Mouse (Mus musculus) macrophage (primary cell): ENCODE data around the gene Smad3. TPM values are rescaled to one million over a fixed set of nuclear protein-coding genes. Genes with fewer than 3 reads are reported as not detected.

Source experiments
- H3K27ac ChIP-seq: fragments of 350-480 bp; formaldehyde crosslinking; 2 replicates; pipeline ENCODE4 v1.9.0; 2021
- H3K36me3 ChIP-seq: fragments of 350-480 bp; formaldehyde crosslinking; 2 replicates; pipeline ENCODE4 v1.9.0; 2021; ENCODE audit errors: inconsistent target
- H3K4me3 ChIP-seq: fragments of 350-480 bp; formaldehyde crosslinking; 2 replicates; pipeline ENCODE4 v1.9.0; 2021; ENCODE audit errors: inconsistent target
- H3K79me2 ChIP-seq: fragments of 350-480 bp; formaldehyde crosslinking; 2 replicates; pipeline ENCODE4 v1.9.0; 2021; ENCODE audit errors: inconsistent target
- WGBS: methylation state at CpG from one replicate; pipeline ENCODE4 v1.1.7; 2026; ENCODE audit warnings: inconsistent platforms; ENCODE audit not compliant: missing documents; 5-methylcytosine and 5-hydroxymethylcytosine counted together
- polyA plus RNA-seq: library from polyadenylated mRNA; stranded (reverse); fragments of 250-400 nt; gene quantifications from 3 replicates; pipeline ENCODE4 v1.2.4, GENCODE M21; 2018; ENCODE audit warnings: inconsistent platforms

Gene Smad3
- polyA plus RNA-seq, 1 experiment from 2014 or later = 14.5 TPM

GRCm38 (mm10) chr9:63784597-63784996, 26.8 kb upstream of the Smad3 start:
- Histone ChIP-seq H3K4me3 (no peak overlapping the region), H3K79me2 (no peaks in the 10 kb centered on the region), H3K36me3 (no peaks in the 10 kb centered on the region), H3K27ac (no peak overlapping the region)
- 84% methylated on average over 3 of the region's 3 CpGs for WGBS

DNA sequence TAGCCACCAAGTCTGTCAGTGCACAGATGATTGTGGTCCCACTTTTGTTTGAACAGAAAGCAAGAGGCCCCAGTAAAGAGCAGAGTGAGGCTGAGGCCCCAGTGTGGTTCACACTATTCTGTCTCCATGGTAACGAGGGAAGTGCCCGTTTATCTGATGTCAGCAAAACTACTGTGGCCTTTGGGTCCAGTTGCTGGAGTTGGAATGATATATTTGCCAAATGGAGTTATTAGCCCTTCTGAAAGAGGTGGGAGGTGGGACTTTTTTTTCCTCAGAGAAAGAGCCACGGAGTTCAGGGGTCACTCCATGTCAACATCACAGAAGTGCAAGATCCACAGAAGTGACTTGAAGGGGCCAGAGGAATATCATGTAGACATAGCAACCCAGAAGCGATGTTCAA, 24.9 kb upstream of the Smad3 start:
- 57% methylated on average over 4 of the region's 4 CpGs for WGBS
- Histone ChIP-seq H3K27ac (no peak overlapping the region), H3K4me3 (no peak overlapping the region)

GRCm38 (mm10) chr9:63781714-63782464, 24.1 kb upstream of the Smad3 start:
- Histone ChIP-seq H3K79me2 (no peaks in the 10 kb centered on the region), H3K27ac (no peak overlapping the region), H3K36me3 (no peaks in the 10 kb centered on the region), H3K4me3 (no peak overlapping the region)
- 73% methylated on average over 7 of the region's 7 CpGs for WGBS

More for the DNA sequence above, 24.9 kb upstream of the Smad3 start:
- H3K36me3 ChIP-seq = no peaks in the 10 kb centered on the region
- no peaks in the 10 kb centered on the region for H3K79me2 ChIP-seq

- H3K27ac ChIP-seq = peak overlapping the region; percentile 82
- no peaks in the 10 kb centered on the region for H3K36me3 ChIP-seq
- WGBS = 36% methylated on average over 14 of the region's 17 CpGs
- H3K4me3 ChIP-seq = no peak overlapping the region
- H3K79me2 ChIP-seq = no peaks in the 10 kb centered on the region
Observed at GRCm38 (mm10) chr9:63779950-63780887, 22.4 kb upstream of the Smad3 start.

DNA sequence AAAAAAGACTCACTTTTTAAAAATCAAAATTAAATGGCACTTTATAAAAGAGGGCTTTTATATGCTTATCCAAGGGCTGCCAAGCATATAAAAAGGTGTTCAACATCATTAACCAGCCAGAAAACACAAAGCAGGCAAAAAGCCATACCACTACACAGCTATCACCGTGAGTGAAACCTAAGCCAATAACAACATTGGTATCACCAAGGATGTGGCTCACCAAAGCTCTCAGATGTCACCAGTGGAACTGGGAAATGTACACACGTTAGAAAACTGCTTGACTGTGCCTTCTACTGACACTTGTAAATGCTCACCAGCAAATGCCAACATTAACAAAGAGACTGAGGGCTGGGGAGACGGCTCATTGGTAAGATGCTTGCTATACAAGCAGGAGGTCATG, 18.9 kb upstream of the Smad3 start:
- Histone ChIP-seq H3K4me3 (no peak overlapping the region), H3K79me2 (no peaks in the 10 kb centered on the region), H3K36me3 (no peaks in the 10 kb centered on the region), H3K27ac (no peak overlapping the region)
- 84% methylated on average over 3 of the region's 3 CpGs for WGBS

- no peaks in the 10 kb centered on the region for H3K79me2 ChIP-seq
- no peaks in the 10 kb centered on the region for H3K36me3 ChIP-seq
- no peak overlapping the region for H3K4me3 ChIP-seq
- WGBS = 88% methylated on average over 6 of the region's 6 CpGs
- H3K27ac ChIP-seq = no peak overlapping the region
Observed at GRCm38 (mm10) chr9:63774854-63775483, 17.2 kb upstream of the Smad3 start.

DNA sequence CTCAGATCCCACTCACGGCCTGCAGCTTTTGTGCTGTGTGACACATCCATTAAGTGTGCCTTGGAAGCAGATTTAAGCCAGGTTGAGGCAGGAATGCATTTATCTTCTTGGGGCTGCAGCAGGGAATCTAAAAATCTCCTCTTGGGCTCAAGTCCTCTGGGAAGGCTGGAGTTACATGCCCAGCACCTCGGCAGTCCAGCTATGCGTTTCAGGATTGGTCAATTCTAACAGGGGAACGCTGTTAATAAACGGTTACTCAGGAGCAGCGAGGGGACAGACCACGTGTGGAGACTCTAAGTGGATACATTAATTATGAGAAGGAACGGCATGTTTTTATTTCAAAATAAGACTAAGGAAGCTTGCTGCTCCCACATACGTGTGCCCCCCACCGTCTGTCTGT, 14.7 kb upstream of the Smad3 start:
- no peak overlapping the region for H3K27ac ChIP-seq
- H3K79me2 ChIP-seq = no peaks in the 10 kb centered on the region
- no peak overlapping the region for H3K4me3 ChIP-seq
- H3K36me3 ChIP-seq = no peaks in the 10 kb centered on the region
- WGBS = 93% methylated on average over 10 of the region's 10 CpGs

GRCm38 (mm10) chr9:63771676-63772075, 13.9 kb upstream of the Smad3 start:
- Histone ChIP-seq H3K79me2 (no peaks in the 10 kb centered on the region), H3K4me3 (no peak overlapping the region), H3K27ac (no peak overlapping the region), H3K36me3 (no peaks in the 10 kb centered on the region)
- 83% methylated on average over 5 of the region's 5 CpGs for WGBS

DNA sequence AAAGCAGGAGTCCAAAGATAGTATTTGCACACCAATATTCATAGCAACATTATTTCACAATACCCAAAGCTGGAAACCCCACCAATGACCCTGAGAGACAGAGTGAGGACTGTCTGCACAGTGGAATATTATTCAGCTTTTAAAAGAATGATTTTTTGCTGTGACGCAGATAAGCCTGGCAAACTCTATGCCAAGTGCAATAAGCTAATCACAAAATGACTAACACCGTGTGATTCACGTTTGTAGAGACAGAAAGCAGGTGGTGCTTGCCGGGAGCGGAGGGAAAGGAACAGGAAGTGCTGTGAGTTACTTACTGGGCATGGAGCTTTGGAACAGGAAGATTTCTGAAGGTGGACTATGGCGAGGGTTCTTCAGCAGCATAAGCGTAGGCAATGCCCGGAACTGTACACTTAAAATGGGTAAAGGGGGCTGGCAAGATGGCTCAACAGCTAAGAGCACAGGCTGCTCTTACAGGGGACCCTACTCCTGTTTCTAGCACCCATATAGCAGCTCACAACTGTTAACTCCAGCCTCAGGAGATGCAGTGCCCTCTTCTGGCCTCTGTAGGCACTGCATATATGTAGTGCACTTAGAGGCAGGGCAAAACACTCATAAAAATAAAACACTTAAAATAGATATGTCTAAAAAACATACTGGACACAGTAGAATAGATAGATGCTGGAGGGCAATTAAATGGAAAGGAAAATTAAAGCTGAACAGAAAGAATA, 3.7 kb upstream of the Smad3 start:
- whole genome bisulfite sequencing = 94% methylated on average over 8 of the region's 8 CpGs
- Histone ChIP-seq H3K36me3 (no peaks in the 10 kb centered on the region), H3K79me2 (no peaks in the 10 kb centered on the region; the same call in 1 of the 2 replicates), H3K4me3 (no peak overlapping the region), H3K27ac (no peak overlapping the region)

GRCm38 (mm10) chr9:63760783-63761182, 3.0 kb upstream of the Smad3 start:
- H3K79me2 ChIP-seq = no peaks in the 10 kb centered on the region; the same call in 1 of the 2 replicates
- no peaks in the 10 kb centered on the region for H3K36me3 ChIP-seq
- 96% methylated on average over 7 of the region's 7 CpGs for WGBS
- H3K4me3 ChIP-seq = no peak overlapping the region
- H3K27ac ChIP-seq = no peak overlapping the region

DNA sequence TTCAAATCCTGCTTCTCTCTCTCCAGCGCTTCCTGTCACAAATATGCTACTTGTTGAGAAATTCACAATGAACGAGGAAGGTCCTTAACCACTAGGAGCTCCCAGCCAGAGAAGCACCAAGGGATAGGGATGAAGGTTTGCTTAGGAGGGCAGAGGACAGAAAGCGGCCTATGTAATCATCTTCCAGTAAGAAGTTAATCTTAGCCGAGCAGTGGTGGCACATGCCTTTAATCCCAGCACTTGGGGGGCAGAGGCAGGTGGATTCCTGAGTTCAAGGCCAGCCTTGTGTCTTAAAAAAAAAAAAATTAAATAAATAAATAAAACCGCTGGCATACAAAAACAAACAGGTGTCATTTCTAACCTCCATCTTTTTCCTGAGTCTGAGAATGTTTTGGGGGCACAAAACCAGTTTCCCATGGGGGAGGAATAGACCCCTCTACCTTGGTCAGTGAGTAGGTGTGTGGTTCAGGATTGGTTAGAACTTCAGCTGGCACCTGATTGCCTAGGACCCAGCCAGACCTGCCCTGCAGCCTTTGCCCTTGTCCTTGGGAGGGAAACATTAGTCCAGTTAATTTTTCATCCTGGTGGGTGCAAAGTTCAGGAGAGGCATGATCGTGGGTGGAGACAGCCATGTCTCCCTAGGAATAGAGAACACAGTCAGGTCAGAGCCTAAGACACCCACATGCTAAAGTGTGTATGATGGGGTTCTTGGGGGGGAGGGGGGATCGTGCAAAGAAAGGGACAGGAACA, 2.4 kb upstream of the Smad3 start:
- H3K36me3 ChIP-seq = no peaks in the 10 kb centered on the region
- H3K27ac ChIP-seq = no peak overlapping the region
- no peaks in the 10 kb centered on the region; the same call in 1 of the 2 replicates for H3K79me2 ChIP-seq
- WGBS = 87% methylated on average over 7 of the region's 7 CpGs
- no peak overlapping the region for H3K4me3 ChIP-seq

DNA sequence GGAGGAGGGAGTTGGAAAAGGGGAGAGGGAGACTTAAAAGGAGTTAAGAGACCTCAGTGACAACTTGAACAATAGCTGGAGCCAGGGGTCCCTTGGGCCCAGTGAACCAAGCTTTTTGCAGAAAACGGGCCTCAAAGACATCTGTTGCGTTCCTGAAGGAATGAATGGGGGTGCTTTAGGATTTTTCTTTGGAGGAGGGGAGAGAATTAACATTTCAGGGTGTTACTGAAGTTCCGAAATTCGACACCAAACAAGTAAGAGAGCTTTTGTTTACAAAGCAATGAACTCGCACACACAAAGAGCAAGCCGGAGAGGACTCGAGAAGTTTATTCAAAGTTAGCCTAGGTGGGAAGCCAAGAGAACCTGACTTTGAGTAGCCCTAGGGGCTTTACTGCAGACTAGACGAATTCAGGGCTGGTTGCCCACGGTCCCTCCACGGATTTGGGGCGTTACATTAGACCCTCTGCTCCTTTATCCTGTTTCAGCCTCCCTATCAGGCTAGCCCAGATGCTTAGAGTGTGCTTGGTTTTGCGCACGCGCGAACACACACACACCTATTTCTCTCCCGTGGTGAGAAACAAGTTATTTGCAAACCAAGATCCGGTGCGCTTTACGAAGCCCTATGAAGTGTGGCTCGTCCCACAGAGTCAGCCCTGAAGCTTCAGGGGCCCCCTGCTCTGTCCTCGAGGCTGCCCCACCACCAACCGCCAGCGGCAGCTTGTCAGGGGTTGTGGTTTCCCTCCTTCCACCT, 1.0 kb upstream of the Smad3 start:
- H3K4me3 ChIP-seq = peak overlapping the region; percentile 47
- WGBS = 23% methylated on average over 23 of the region's 23 CpGs
- no peaks in the 10 kb centered on the region for H3K36me3 ChIP-seq
- H3K79me2 ChIP-seq = peaks cover 12% of the 10 kb centered on the region; the same call in 1 of the 2 replicates
- H3K27ac ChIP-seq = peak overlapping the region; percentile 59

DNA sequence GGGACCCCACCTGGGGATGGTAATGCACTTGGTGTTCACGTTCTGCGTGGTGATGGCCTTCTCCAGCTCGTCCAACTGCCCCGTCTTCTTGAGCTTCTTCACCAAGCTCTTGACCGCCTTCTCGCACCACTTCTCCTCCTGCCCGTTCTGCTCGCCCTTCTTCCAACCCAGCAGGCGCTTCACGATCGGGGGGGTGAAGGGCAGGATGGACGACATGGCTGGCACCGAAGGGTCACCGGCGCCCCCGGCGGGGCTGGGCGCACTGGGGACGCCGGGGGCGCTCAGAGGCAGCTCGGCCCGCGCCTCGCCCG, 377 bp downstream of the Smad3 start:
- Histone ChIP-seq H3K36me3 (no peaks in the 10 kb centered on the region), H3K79me2 (peaks cover 26% of the 10 kb centered on the region; the same call in 1 of the 2 replicates), H3K27ac (no peak overlapping the region), H3K4me3 (peak overlapping the region; percentile 38)
- 2% methylated on average over 14 of the region's 26 CpGs for WGBS
